16 mouse cellular contexts compared by ENCODE assay signal in the genomic region with DNA sequence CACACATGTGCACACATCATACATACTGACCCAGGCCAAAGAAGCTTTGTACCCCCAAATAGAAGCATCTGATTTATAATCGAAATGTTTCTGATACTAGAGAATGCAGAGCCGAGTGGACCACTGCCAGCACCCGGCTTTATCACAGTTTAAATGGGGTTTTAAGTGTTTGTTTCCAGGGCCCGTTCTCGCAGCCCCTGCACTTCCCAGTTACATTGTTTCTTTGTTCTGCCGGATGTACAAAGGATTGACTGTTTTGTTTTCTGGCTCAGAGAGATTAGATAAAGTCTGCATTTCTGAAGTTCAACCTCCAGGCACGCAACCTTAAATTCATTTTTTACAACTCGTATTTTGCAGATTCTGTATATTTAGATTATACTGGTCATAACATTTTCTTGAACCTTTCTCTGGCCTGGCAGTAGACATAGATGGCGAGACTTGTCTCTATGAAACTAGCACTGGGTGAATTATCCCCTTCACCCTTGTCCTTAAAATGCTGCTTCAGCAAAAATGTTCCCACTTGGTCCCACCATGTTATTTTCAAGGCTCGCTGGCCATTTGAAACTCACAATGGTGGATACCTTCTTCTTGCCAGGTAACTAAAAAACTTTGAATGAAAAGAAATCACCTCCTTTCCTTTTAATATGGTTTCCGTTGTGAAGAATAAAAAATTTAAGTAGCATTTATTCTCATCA. TPM values are rescaled to one million over a fixed set of nuclear protein-coding genes. Genes with fewer than 3 reads are reported as not detected.
DNase-seq lines count a peak whose midpoint lies in the region; ATAC-seq and TF ChIP-seq lines count a peak whose summit lies in the region.
"Had no signal": no experiment of that assay in that cellular context is flagged by ENCODE, and none has a peak within 500 bp of the region (broad histone marks: within the 10 kb centered on the region; RNA-seq: fewer than 3 reads in every experiment).

No protein-coding gene starts in this region.

- no peaks in the 10 kb centered on the region for H3K27me3 ChIP-seq in kidney, postnatal 0 days (ENCODE audit: insufficient read depth, low read length)
- no peaks in the 10 kb centered on the region for H3K27me3 ChIP-seq in heart, postnatal 0 days (ENCODE audit: control insufficient read depth, insufficient read depth, low read length)
- no peaks in the 10 kb centered on the region for H3K27me3 ChIP-seq in thymus, adult 2 months (ENCODE audit: control insufficient read depth, insufficient read depth, low read length)
- no peaks in the 10 kb centered on the region for H3K27me3 ChIP-seq in forebrain, embryonic 15.5 days
- H3K27me3 ChIP-seq: embryonic facial prominence, embryonic 12.5 days; forebrain, embryonic 12.5 days; intestine, embryonic 15.5 days had no signal

- DNase-seq in kidney, postnatal 0 days (ENCODE audit: low spot score) = peak; percentile 21
- DNase-seq in kidney, adult 18-20 months = no peak
- no peak for DNase-seq in heart, postnatal 0 days (ENCODE audit: low spot score)
- peak; percentile 43 for DNase-seq in lung, postnatal 25 days (ENCODE audit: low spot score)
- no peak for DNase-seq in thymus, adult 2 months
- DNase-seq: cerebellum, adult 9-11 months; gastrocnemius, postnatal 25 days; layer of hippocampus, postnatal 36 days; right cerebral cortex, postnatal 14 days; thymus, postnatal 25 days had no signal

- TF ChIP-seq EP300 in heart, postnatal 0 days (IDR thresholded peaks at IDR 0.05; ENCODE audit: low read depth) = no peak

- no peak overlapping the region for H3K4me3 ChIP-seq in kidney, postnatal 0 days (replicated peaks; ENCODE audit: low read depth, low read length)
- peak overlapping the region; percentile 21 for H3K4me3 ChIP-seq in brown adipose tissue, adult 24 weeks (ENCODE audit: insufficient read depth, low read depth, low read length)
- H3K4me3 ChIP-seq in heart, postnatal 0 days (ENCODE audit: low read depth, low read length) = no peak overlapping the region
- no peak overlapping the region for H3K4me3 ChIP-seq in thymus, adult 2 months (ENCODE audit: control insufficient read depth, insufficient read depth, low read length)
- H3K4me3 ChIP-seq in forebrain, embryonic 15.5 days = no peak overlapping the region
- H3K4me3 ChIP-seq: embryonic facial prominence, embryonic 12.5 days; forebrain, embryonic 12.5 days; intestine, embryonic 15.5 days had no signal

- TF ChIP-seq CTCF in kidney, postnatal 0 days (IDR thresholded peaks at IDR 0.05; ENCODE audit: low read depth) = no peak
- TF ChIP-seq CTCF in heart, postnatal 0 days (IDR thresholded peaks at IDR 0.05; ENCODE audit: low read depth) = no peak
- TF ChIP-seq CTCF in thymus, adult 2 months (IDR thresholded peaks at IDR 0.05; ENCODE audit: borderline replicate concordance, control insufficient read depth, extremely low read depth, insufficient read depth, low read length, poor library complexity) = no peak

- no peak overlapping the region for H3K4me2 ChIP-seq in kidney, postnatal 0 days (ENCODE audit: low read length)
- peak overlapping the region; percentile 7; the same call in 1 of the 2 replicates for H3K4me2 ChIP-seq in heart, postnatal 0 days (ENCODE audit: low read depth, low read length)
- H3K4me2 ChIP-seq in forebrain, embryonic 15.5 days (replicated peaks) = no peak overlapping the region
- H3K4me2 ChIP-seq: embryonic facial prominence, embryonic 12.5 days; forebrain, embryonic 12.5 days; intestine, embryonic 15.5 days had no signal

- H3K27ac ChIP-seq in kidney, postnatal 0 days = no peak overlapping the region
- H3K27ac ChIP-seq in brown adipose tissue, adult 24 weeks (replicated peaks; ENCODE audit: low read depth, low read length) = peak overlapping the region; percentile 72
- peak overlapping the region; percentile 58; the same call in 1 of the 2 replicates for H3K27ac ChIP-seq in heart, postnatal 0 days (ENCODE audit: low read depth)
- H3K27ac ChIP-seq in thymus, adult 2 months (ENCODE audit: control insufficient read depth, insufficient read depth, low read length) = no peak overlapping the region
- H3K27ac ChIP-seq in forebrain, embryonic 15.5 days (replicated peaks) = no peak overlapping the region
- H3K27ac ChIP-seq: embryonic facial prominence, embryonic 12.5 days; forebrain, embryonic 12.5 days; intestine, embryonic 15.5 days had no signal

- H3K9me3 ChIP-seq in kidney, postnatal 0 days (replicated peaks; ENCODE audit: low read length) = no peaks in the 10 kb centered on the region
- no peaks in the 10 kb centered on the region for H3K9me3 ChIP-seq in heart, postnatal 0 days (replicated peaks; ENCODE audit: control insufficient read depth, low read length)
- H3K9me3 ChIP-seq in forebrain, embryonic 15.5 days = no peaks in the 10 kb centered on the region
- H3K9me3 ChIP-seq: embryonic facial prominence, embryonic 12.5 days; forebrain, embryonic 12.5 days; intestine, embryonic 15.5 days had no signal

- no peak for TF ChIP-seq POLR2A in thymus, adult 2 months (IDR thresholded peaks at IDR 0.05; ENCODE audit: control insufficient read depth, extremely low read depth, insufficient read depth, low read length, poor library complexity)

- 57% methylated on average over 11 of the region's 11 CpGs for WGBS in kidney, postnatal 0 days
- WGBS in heart, postnatal 0 days = 27% methylated on average over 11 of the region's 11 CpGs
- 85% methylated on average over 11 of the region's 11 CpGs for WGBS in thymus, adult 2 months
- 43% methylated on average over 11 of the region's 11 CpGs for WGBS in forebrain, embryonic 15.5 days

- H3K4me1 ChIP-seq in kidney, postnatal 0 days (replicated peaks; ENCODE audit: insufficient read depth, low read length) = no peaks in the 10 kb centered on the region
- H3K4me1 ChIP-seq in brown adipose tissue, adult 24 weeks (ENCODE audit: control insufficient read depth, insufficient read depth, insufficient read length, low read length) = peaks cover 11% of the 10 kb centered on the region
- peaks cover 4% of the 10 kb centered on the region; the same call in 1 of the 2 replicates for H3K4me1 ChIP-seq in heart, postnatal 0 days (ENCODE audit: control insufficient read depth, insufficient read depth)
- no peaks in the 10 kb centered on the region for H3K4me1 ChIP-seq in thymus, adult 2 months (replicated peaks; ENCODE audit: control insufficient read depth, insufficient read depth, low read length)
- H3K4me1 ChIP-seq in forebrain, embryonic 15.5 days = no peaks in the 10 kb centered on the region
- H3K4me1 ChIP-seq: embryonic facial prominence, embryonic 12.5 days; forebrain, embryonic 12.5 days; intestine, embryonic 15.5 days had no signal

- H3K36me3 ChIP-seq in kidney, postnatal 0 days (ENCODE audit: insufficient read depth, low read length) = no peaks in the 10 kb centered on the region
- no peaks in the 10 kb centered on the region for H3K36me3 ChIP-seq in heart, postnatal 0 days (replicated peaks; ENCODE audit: control insufficient read depth, insufficient read depth, low read length)
- H3K36me3 ChIP-seq in thymus, adult 2 months (ENCODE audit: control insufficient read depth, insufficient read depth, low read length) = no peaks in the 10 kb centered on the region
- no peaks in the 10 kb centered on the region for H3K36me3 ChIP-seq in forebrain, embryonic 15.5 days
- H3K36me3 ChIP-seq: embryonic facial prominence, embryonic 12.5 days; forebrain, embryonic 12.5 days; intestine, embryonic 15.5 days had no signal

- ATAC-seq in kidney, postnatal 0 days (replicated peaks; ENCODE audit: low FRiP score, low read depth) = no peak
- ATAC-seq in heart, postnatal 0 days (ENCODE audit: insufficient read depth, low read depth) = no peak
- no peak for ATAC-seq in forebrain, embryonic 15.5 days (replicated peaks)
- ATAC-seq: CD4-positive, CD25-positive, alpha-beta regulatory T cell, adult 4 months; intestine, embryonic 15.5 days had no signal

- H3K9ac ChIP-seq in kidney, postnatal 0 days (ENCODE audit: low read depth, low read length) = no peak overlapping the region
- no peak overlapping the region for H3K9ac ChIP-seq in heart, postnatal 0 days (replicated peaks; ENCODE audit: low read depth, low read length)
- H3K9ac ChIP-seq in forebrain, embryonic 15.5 days (replicated peaks) = no peak overlapping the region
- H3K9ac ChIP-seq: embryonic facial prominence, embryonic 12.5 days; forebrain, embryonic 12.5 days; intestine, embryonic 15.5 days had no signal

RNA-seq across cellular contexts. Expression of a gene that starts 35.3 kb away (rescaled TPM):
- 5.5 and 6.4 TPM in 2 replicates for polyA plus RNA-seq in kidney, postnatal 0 days (2015; fragmentation: Nextera tagmentation; extraction: Ambion mirVana)
- polyA plus RNA-seq in brown adipose tissue, adult 24 weeks (2012; ENCODE audit: insufficient read depth, insufficient read length, missing spikeins) = 16.1 and 19.0 TPM in 2 replicates
- total RNA-seq in heart, postnatal 0 days (2014; rRNA removed; ENCODE audit: low replicate concordance) = 22.3 and 24.5 TPM in 2 replicates
- 6.2 and 6.9 TPM in 2 replicates for polyA plus RNA-seq in heart, postnatal 0 days (2015; fragmentation: Nextera tagmentation; extraction: Ambion mirVana)
- polyA plus RNA-seq in thymus, adult 2 months (2012; rRNA removed) = 1.6 and 1.8 TPM in 2 replicates
- 2.4 and 2.5 TPM in 2 replicates for polyA plus RNA-seq in forebrain, embryonic 15.5 days (2015; fragmentation: Nextera tagmentation; extraction: Ambion mirVana)
- polyA plus RNA-seq: CD4-positive, CD25-positive, alpha-beta regulatory T cell, adult 4 months had no signal

Comparison
In these comparisons a context has a peak if more than half of its experiments do, and no peak if none do; other contexts are left out.
1. DNase-seq: peak in kidney, postnatal 0 days (single experiment) and lung, postnatal 25 days (single experiment); none in kidney, adult 18-20 months (single experiment), heart, postnatal 0 days (single experiment) and thymus, adult 2 months (single experiment).
2. H3K27ac ChIP-seq: peak in brown adipose tissue, adult 24 weeks (single experiment) and heart, postnatal 0 days (single experiment); none in kidney, postnatal 0 days (single experiment), thymus, adult 2 months (single experiment) and forebrain, embryonic 15.5 days (single experiment).